ENCODE assay signal across 27 mouse cellular contexts in the genomic region with DNA sequence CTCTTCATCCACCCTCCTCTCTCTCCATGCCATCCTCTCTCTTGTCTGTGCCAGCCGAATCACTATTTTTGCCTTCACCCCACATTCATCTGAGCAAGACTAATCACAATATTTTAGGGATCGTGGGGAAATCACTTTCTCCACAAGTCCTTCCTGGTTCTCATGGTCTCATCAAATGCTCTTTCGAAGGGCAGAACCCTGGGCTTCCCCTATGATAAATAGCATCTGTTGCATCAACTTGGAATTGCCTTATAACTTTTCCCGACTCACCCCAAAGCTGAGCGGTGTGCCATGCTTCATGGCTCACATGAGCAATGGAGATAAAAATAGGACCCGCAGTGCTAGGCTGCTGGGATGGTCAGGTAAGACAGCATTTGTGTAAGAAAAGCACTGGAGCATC.
"Had no signal": no experiment of that assay in that cellular context is flagged by ENCODE, and none has a peak within 500 bp of the region (broad histone marks: within the 10 kb centered on the region; RNA-seq: fewer than 3 reads in every experiment).

No protein-coding gene starts in this region.

- H3K36me3 ChIP-seq: embryonic facial prominence, embryonic 10.5 days; embryonic facial prominence, embryonic 12.5 days; embryonic facial prominence, embryonic 13.5 days; embryonic facial prominence, embryonic 15.5 days; forebrain, embryonic 10.5 days; forebrain, embryonic 12.5 days; forebrain, embryonic 15.5 days had no signal

- H3K9me3 ChIP-seq: embryonic facial prominence, embryonic 10.5 days; embryonic facial prominence, embryonic 12.5 days; embryonic facial prominence, embryonic 13.5 days; embryonic facial prominence, embryonic 15.5 days; forebrain, embryonic 10.5 days; forebrain, embryonic 12.5 days; forebrain, embryonic 13.5 days; forebrain, embryonic 15.5 days had no signal

- H3K4me1 ChIP-seq: embryonic facial prominence, embryonic 10.5 days; embryonic facial prominence, embryonic 12.5 days; embryonic facial prominence, embryonic 13.5 days; embryonic facial prominence, embryonic 15.5 days; forebrain, embryonic 10.5 days; forebrain, embryonic 12.5 days; forebrain, embryonic 15.5 days had no signal

- DNase-seq: cerebellum, adult 8-10 months; cerebellum, adult 9-10 months; cerebellum, adult 9-11 months; cerebellum, postnatal 10 days; cerebellum, postnatal 14 days; cerebellum, postnatal 25 days; cerebellum, postnatal 36 days; embryo, embryonic 11 days; forebrain, postnatal 0 days; gastrocnemius, adult 2 months; gastrocnemius, postnatal 10 days; gastrocnemius, postnatal 14 days; gastrocnemius, postnatal 25 days; gastrocnemius, postnatal 36 days; heart, adult 18-20 months; heart, adult 2 months had no signal

- H3K27ac ChIP-seq: embryonic facial prominence, embryonic 10.5 days; embryonic facial prominence, embryonic 12.5 days; embryonic facial prominence, embryonic 13.5 days; embryonic facial prominence, embryonic 15.5 days; forebrain, embryonic 10.5 days; forebrain, embryonic 12.5 days; forebrain, embryonic 13.5 days; forebrain, embryonic 15.5 days; gastrocnemius, adult 2 months; heart, adult 2 months had no signal

- H3K4me3 ChIP-seq: embryonic facial prominence, embryonic 10.5 days; embryonic facial prominence, embryonic 12.5 days; embryonic facial prominence, embryonic 13.5 days; embryonic facial prominence, embryonic 15.5 days; erythroblast, embryonic 14.5 days; forebrain, embryonic 10.5 days; forebrain, embryonic 12.5 days; forebrain, embryonic 13.5 days; forebrain, embryonic 15.5 days; gastrocnemius, adult 2 months; heart, adult 2 months had no signal

- H3K27me3 ChIP-seq: embryonic facial prominence, embryonic 12.5 days; embryonic facial prominence, embryonic 13.5 days; embryonic facial prominence, embryonic 15.5 days; forebrain, embryonic 12.5 days; forebrain, embryonic 13.5 days; forebrain, embryonic 15.5 days had no signal

- ATAC-seq: forebrain, embryonic 13.5 days; forebrain, embryonic 14.5 days; forebrain, embryonic 15.5 days; forebrain, embryonic 16.5 days; forebrain, postnatal 0 days had no signal

- H3K9ac ChIP-seq: embryonic facial prominence, embryonic 12.5 days; embryonic facial prominence, embryonic 13.5 days; embryonic facial prominence, embryonic 15.5 days; forebrain, embryonic 12.5 days; forebrain, embryonic 13.5 days; forebrain, embryonic 15.5 days; forebrain, postnatal 0 days had no signal

- H3K4me2 ChIP-seq: embryonic facial prominence, embryonic 12.5 days; embryonic facial prominence, embryonic 13.5 days; embryonic facial prominence, embryonic 15.5 days; forebrain, embryonic 12.5 days; forebrain, embryonic 13.5 days; forebrain, embryonic 15.5 days had no signal
